Mouse (Mus musculus): ENCODE results near the gene Tmc8. TPM values are rescaled to one million over a fixed set of nuclear protein-coding genes. Genes with fewer than 3 reads are reported as not detected.
"Not testable (repeated sequence)": the region's sequence is repeated elsewhere in the genome, so short reads cannot be mapped to it uniquely, and the experiment has no call there.

The Tmc8 gene
- polyA plus RNA-seq, 1 experiment from 2014 or later = 1.4 TPM

GRCm38 (mm10) chr11:117788481-117788880 is 6.6 kb downstream of the Tmc8 start:
- H3K27me3 ChIP-seq (ENCODE audit: poor library complexity, severe bottlenecking) = peaks cover 63% of the 10 kb centered on the region
- H3K27ac ChIP-seq; H3K4me3 ChIP-seq; H3K9me3 ChIP-seq; DNase-seq (ENCODE audit: extremely low spot score, low spot score); H3K36me3 ChIP-seq (replicated peaks): not testable (repeated sequence)
- H3K4me1 ChIP-seq = peaks cover 36% of the 10 kb centered on the region
- 89% methylated on average over 7 of the region's 7 CpGs for WGBS

GRCm38 (mm10) chr11:117790286-117790685 is 8.4 kb downstream of the Tmc8 start:
- Histone ChIP-seq H3K9me3 (no peaks in the 10 kb centered on the region), H3K4me3 (peak overlapping the region; percentile 36), H3K27ac (peak overlapping the region; percentile 27; the same call in 1 of the 2 replicates), H3K36me3 (replicated peaks) (no peaks in the 10 kb centered on the region), H3K4me1 (peaks cover 35% of the 10 kb centered on the region), H3K27me3 (ENCODE audit: poor library complexity, severe bottlenecking) (peaks cover 50% of the 10 kb centered on the region)
- DNase-seq (ENCODE audit: extremely low spot score, low spot score) = peak; percentile 73
- WGBS = 7% methylated on average over 14 of the region's 14 CpGs

DNA sequence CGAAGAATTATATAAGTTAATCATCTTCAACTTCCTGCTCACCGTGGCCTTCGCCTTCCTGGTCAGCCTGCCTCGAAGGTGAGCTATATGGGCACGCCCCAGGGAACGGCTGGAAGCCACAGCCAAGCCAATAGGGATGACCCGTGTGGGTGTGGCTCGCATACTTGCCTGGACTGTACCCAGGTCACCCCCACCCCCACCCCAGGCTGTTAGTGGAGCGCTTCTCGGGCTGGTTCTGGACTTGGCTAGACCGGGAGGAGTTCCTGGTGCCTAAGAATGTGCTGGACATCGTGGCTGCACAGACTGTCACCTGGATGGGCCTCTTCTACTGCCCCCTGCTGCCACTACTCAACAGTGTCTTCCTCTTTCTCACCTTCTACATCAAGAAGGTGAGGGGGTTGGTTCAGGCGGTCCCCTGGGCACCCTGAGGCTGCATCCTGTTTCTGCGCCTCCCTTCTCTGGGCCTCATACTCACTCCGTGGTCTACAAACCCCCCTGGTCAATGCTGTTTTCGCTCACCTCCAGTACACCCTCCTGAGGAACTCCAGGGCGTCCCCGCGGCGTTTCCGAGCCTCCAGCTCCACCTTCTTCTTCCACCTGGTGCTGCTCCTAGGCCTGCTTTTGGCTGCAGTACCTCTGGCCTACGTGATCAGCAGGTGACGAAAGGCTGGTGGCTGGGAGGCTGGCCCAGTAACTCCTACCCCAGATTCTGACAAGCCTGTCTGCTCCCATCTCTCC is 9.0 kb downstream of the Tmc8 start:
- H3K4me1 ChIP-seq = peaks cover 35% of the 10 kb centered on the region
- H3K27me3 ChIP-seq (ENCODE audit: poor library complexity, severe bottlenecking) = peaks cover 45% of the 10 kb centered on the region
- no peaks in the 10 kb centered on the region for H3K9me3 ChIP-seq
- 31% methylated on average over 23 of the region's 23 CpGs for WGBS
- no peaks in the 10 kb centered on the region for H3K36me3 ChIP-seq (replicated peaks)
- peak overlapping the region; percentile 27; the same call in 1 of the 2 replicates for H3K27ac ChIP-seq
- DNase-seq (ENCODE audit: extremely low spot score, low spot score) = no peak
- H3K4me3 ChIP-seq = peak overlapping the region; percentile 36

GRCm38 (mm10) chr11:117791441-117791761 is 9.5 kb downstream of the Tmc8 start:
- Histone ChIP-seq H3K9me3 (no peaks in the 10 kb centered on the region), H3K4me3 (no peak overlapping the region), H3K4me1 (peaks cover 32% of the 10 kb centered on the region), H3K36me3 (replicated peaks) (no peaks in the 10 kb centered on the region), H3K27me3 (ENCODE audit: poor library complexity, severe bottlenecking) (peaks cover 43% of the 10 kb centered on the region), H3K27ac (0 out of 2 replicates have a peak overlapping the region, but pooled peaks have one; percentile 27)
- DNase-seq (ENCODE audit: extremely low spot score, low spot score) = no peak
- 87% methylated on average over 9 of the region's 9 CpGs for WGBS

GRCm38 (mm10) chr11:117792281-117792888 is 10.5 kb downstream of the Tmc8 start:
- H3K27me3 ChIP-seq (ENCODE audit: poor library complexity, severe bottlenecking) = peaks cover 43% of the 10 kb centered on the region
- H3K27ac ChIP-seq = 0 out of 2 replicates have a peak overlapping the region, but pooled peaks have one; percentile 36
- 5% methylated on average over 22 of the region's 22 CpGs for WGBS
- H3K4me3 ChIP-seq = peak overlapping the region; percentile 30
- no peaks in the 10 kb centered on the region for H3K9me3 ChIP-seq
- DNase-seq (ENCODE audit: extremely low spot score, low spot score) = no peak
- H3K36me3 ChIP-seq (replicated peaks) = no peaks in the 10 kb centered on the region
- peaks cover 36% of the 10 kb centered on the region for H3K4me1 ChIP-seq

DNA sequence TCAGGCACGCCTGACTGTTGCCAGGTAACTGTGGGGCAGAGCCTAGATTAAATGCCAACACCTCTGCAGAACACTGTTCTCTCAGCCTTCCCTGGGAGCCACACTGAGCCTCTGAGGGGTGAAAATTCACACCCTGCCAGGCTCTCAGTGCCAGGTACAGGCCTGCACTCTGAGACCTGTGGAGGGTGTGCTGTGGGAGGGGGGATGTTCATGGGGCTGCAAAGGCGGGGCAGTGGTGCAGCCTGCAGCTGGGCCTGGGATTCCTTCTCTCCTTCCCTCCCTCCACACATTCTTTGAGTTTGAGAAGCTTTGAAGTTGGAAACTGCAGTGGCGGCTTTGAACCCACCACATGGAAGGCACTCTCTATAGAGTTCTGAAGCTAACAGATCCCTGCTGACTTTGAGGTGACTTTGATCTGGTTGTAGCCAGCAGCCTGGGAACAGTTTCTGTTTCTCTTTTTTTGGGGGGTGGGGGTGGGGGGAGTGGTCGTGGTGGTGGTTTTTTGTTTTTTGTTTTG is 12.2 kb downstream of the Tmc8 start:
- peaks cover 45% of the 10 kb centered on the region for H3K4me1 ChIP-seq
- H3K27me3 ChIP-seq (ENCODE audit: poor library complexity, severe bottlenecking) = peaks cover 50% of the 10 kb centered on the region
- H3K4me3 ChIP-seq = no peak overlapping the region
- DNase-seq (ENCODE audit: extremely low spot score, low spot score) = no peak
- WGBS = 67% methylated on average over 4 of the region's 4 CpGs
- H3K36me3 ChIP-seq (replicated peaks) = no peaks in the 10 kb centered on the region
- H3K27ac ChIP-seq = no peak overlapping the region
- no peaks in the 10 kb centered on the region for H3K9me3 ChIP-seq

DNA sequence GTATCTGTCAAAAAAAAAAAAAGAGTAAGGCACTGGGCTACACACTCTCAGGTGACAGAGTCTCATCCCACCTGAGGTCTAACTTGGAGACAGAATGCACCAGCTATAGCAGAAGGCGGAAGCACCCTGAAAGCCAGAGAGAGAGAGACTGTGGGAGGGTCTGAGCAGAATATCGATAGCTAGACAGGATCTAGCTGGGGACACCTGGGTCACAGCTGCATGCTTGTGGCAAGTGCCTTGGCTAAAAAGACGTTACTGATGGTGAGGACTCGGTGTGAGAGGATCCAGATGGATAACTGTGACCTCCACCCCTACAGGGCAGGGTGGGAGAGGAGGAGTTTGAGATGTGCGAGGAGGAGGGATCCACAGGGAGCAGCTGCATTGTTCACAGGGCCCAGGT is 15.1 kb downstream of the Tmc8 start:
- Histone ChIP-seq H3K27ac (no peak overlapping the region), H3K36me3 (replicated peaks) (no peaks in the 10 kb centered on the region), H3K4me1 (peaks cover 28% of the 10 kb centered on the region), H3K9me3 (no peaks in the 10 kb centered on the region), H3K4me3 (no peak overlapping the region), H3K27me3 (ENCODE audit: poor library complexity, severe bottlenecking) (peaks cover 26% of the 10 kb centered on the region)
- no peak for DNase-seq (ENCODE audit: extremely low spot score, low spot score)
- WGBS = 54% methylated on average over 5 of the region's 5 CpGs

- Histone ChIP-seq H3K4me3 (peak within 1 kb of the TSS; percentile 27), H3K27me3 (ENCODE audit: poor library complexity, severe bottlenecking) (peaks cover 19% of the 10 kb centered on the region), H3K27ac (peak within 1 kb of the TSS; percentile 67), H3K4me1 (peaks cover 21% of the 10 kb centered on the region), H3K9me3 (no peaks in the 10 kb centered on the region), H3K36me3 (replicated peaks) (no peaks in the 10 kb centered on the region)
- no peak for DNase-seq (ENCODE audit: extremely low spot score, low spot score)
- 67% methylated on average over 9 of the region's 9 CpGs for WGBS
Observed at GRCm38 (mm10) chr11:117797511-117798159, 15.8 kb downstream of the Tmc8 start, which contains the start of gene 6030468B19Rik. 6030468B19Rik (plus strand) TSS chr11:117797660.

DNA sequence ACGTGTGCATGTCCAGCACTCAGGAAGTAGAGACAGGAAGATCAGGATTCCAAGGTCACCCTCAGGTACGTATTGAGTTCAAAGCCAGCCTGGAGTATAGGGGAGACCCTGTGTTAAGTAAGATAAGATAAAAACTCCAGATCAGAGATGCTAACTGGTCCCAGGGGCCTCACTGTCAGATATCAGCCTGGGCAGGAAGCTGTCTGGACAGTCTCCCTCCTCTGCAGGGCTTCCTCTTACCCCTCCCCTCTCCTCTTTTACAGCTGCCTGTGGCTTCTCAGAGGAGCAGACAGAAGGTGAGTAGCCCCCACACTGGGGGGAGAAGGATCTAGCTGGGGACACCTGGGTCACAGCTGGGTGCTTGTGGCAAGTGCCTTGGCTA is 16.3 kb downstream of the Tmc8 start:
- WGBS = 59% methylated on average over 2 of the region's 2 CpGs
- H3K4me3 ChIP-seq = peak overlapping the region; percentile 27

DNA sequence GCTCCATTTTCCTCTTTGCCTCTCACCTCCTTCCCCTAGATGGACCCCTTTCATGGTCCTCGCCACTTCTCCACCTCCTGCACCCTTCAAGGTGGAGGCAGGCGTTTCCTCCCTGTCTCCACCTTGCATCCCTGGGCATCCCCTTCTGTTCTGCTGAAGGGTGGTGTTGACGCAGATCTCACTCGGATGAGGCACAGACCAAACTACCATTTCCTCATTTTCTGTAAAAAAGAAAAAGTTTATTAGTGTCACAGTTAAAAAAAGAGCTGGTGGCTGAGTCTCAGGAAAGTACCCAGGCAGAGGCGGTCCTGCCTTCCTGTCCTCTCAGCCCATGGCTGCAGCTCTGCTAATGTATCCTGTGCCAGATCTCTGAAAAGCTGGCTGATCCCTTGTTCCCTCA is 17.3 kb downstream of the Tmc8 start:
- peaks cover 21% of the 10 kb centered on the region for H3K4me1 ChIP-seq
- H3K36me3 ChIP-seq (replicated peaks) = no peaks in the 10 kb centered on the region
- no peak for DNase-seq (ENCODE audit: extremely low spot score, low spot score)
- H3K27me3 ChIP-seq (ENCODE audit: poor library complexity, severe bottlenecking) = peaks cover 7% of the 10 kb centered on the region
- peak overlapping the region; percentile 27; the same call in 1 of the 2 replicates for H3K4me3 ChIP-seq
- H3K27ac ChIP-seq = no peak overlapping the region
- WGBS = 72% methylated on average over 5 of the region's 5 CpGs
- no peaks in the 10 kb centered on the region for H3K9me3 ChIP-seq

More for the DNA sequence above, 16.3 kb downstream of the Tmc8 start:
- Histone ChIP-seq H3K36me3 (replicated peaks) (no peaks in the 10 kb centered on the region), H3K27ac (peak overlapping the region; percentile 67), H3K9me3 (no peaks in the 10 kb centered on the region), H3K4me1 (peaks cover 22% of the 10 kb centered on the region), H3K27me3 (ENCODE audit: poor library complexity, severe bottlenecking) (peaks cover 15% of the 10 kb centered on the region)
- DNase-seq (ENCODE audit: extremely low spot score, low spot score) = no peak

- Histone ChIP-seq H3K27me3 (ENCODE audit: poor library complexity, severe bottlenecking) (peaks cover 6% of the 10 kb centered on the region; the same call in 1 of the 2 replicates), H3K4me1 (peaks cover 20% of the 10 kb centered on the region), H3K4me3 (no peak overlapping the region), H3K27ac (no peak overlapping the region), H3K9me3 (no peaks in the 10 kb centered on the region), H3K36me3 (replicated peaks) (no peaks in the 10 kb centered on the region)
- DNase-seq (ENCODE audit: extremely low spot score, low spot score) = no peak
- WGBS = 90% methylated on average over 7 of the region's 7 CpGs
Observed at GRCm38 (mm10) chr11:117800038-117800437, 18.2 kb downstream of the Tmc8 start.

GRCm38 (mm10) chr11:117801650-117802049 is 19.8 kb downstream of the Tmc8 start:
- H3K4me1 ChIP-seq = peaks cover 24% of the 10 kb centered on the region
- no peaks in the 10 kb centered on the region for H3K36me3 ChIP-seq (replicated peaks)
- H3K27ac ChIP-seq = no peak overlapping the region
- no peaks in the 10 kb centered on the region for H3K9me3 ChIP-seq
- DNase-seq (ENCODE audit: extremely low spot score, low spot score) = no peak
- H3K27me3 ChIP-seq (ENCODE audit: poor library complexity, severe bottlenecking) = peaks cover 10% of the 10 kb centered on the region; the same call in 1 of the 2 replicates
- no peak overlapping the region for H3K4me3 ChIP-seq
- 82% methylated on average over 7 of the region's 7 CpGs for WGBS
